Mouse (Mus musculus): ENCODE results near the gene Entpd2. TPM values are rescaled to one million over a fixed set of nuclear protein-coding genes. Genes with fewer than 3 reads are reported as not detected.
A peak's percentile ranks its signal among the peaks of the same experiment; 100 is the strongest.
"Not testable (repeated sequence)": the region's sequence is repeated elsewhere in the genome, so short reads cannot be mapped to it uniquely, and the experiment has no call there.

Entpd2 gene
- polyA plus RNA-seq, 1 experiment: 18.8 TPM

GRCm38 (mm10) chr2:25402377-25402971, 6.8 kb downstream of the Entpd2 start:
- Histone ChIP-seq H3K27ac (ENCODE audit: insufficient read depth, low read depth, low read length) (no peak overlapping the region), H3K4me1 (ENCODE audit: control insufficient read depth, insufficient read depth, low read length) (no peaks in the 10 kb centered on the region), H3K36me3 (ENCODE audit: control insufficient read depth, insufficient read depth, low read length) (no peaks in the 10 kb centered on the region), H3K4me3 (ENCODE audit: insufficient read depth, low read depth, low read length) (peak overlapping the region; percentile 67), H3K27me3 (replicated peaks; ENCODE audit: control insufficient read depth, insufficient read depth, low read length) (no peaks in the 10 kb centered on the region)
- DNase-seq: peak; percentile 87
- TF ChIP-seq POLR2A (IDR thresholded peaks at IDR 0.05; ENCODE audit: low read depth, low read length) (no peak), CTCF (conservative IDR thresholded peaks at IDR 0.05; ENCODE audit: insufficient read depth, insufficient read length, low read depth, low read length) (peak; percentile 82)
- WGBS: 1% methylated on average over 13 of the region's 13 CpGs

DNA sequence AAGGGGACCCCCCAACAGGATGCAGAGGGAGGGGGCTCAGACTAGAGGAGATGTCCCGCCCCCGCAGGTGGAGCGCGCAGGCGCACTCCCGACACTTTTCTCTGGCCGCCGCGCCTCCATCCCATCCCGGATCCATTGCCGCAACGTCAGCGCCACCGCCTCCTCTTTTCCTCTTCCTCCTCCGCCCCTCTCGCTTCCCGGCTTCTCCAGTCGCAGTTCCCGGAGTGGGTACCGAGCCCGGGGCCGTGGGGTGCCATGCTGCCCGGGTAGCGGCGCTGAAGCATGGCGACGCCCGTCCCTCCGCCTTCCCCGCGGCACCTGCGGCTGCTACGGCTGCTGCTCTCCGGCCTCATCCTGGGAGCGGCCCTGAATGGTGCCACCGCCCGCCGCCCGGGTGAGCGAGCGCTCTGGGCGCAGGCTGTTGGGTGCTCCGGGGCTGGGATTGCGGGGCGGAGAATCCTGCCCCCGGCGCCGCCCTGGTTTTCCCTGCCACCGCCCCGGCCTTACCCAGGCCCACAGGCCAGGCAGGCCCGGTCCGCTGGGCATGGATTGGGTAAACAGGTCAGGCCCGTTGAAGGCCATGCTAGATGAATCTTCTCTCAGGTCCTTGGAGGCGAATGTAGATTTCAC, 7.4 kb downstream of the Entpd2 start:
- H3K27me3 ChIP-seq (replicated peaks; ENCODE audit: control insufficient read depth, insufficient read depth, low read length): no peaks in the 10 kb centered on the region
- H3K27ac ChIP-seq (ENCODE audit: insufficient read depth, low read depth, low read length): no peak overlapping the region
- TF ChIP-seq CTCF (conservative IDR thresholded peaks at IDR 0.05; ENCODE audit: insufficient read depth, insufficient read length, low read depth, low read length) (no peak), POLR2A (IDR thresholded peaks at IDR 0.05; ENCODE audit: low read depth, low read length) (no peak)
- peak; percentile 82 for DNase-seq
- H3K4me1 ChIP-seq (ENCODE audit: control insufficient read depth, insufficient read depth, low read length): no peaks in the 10 kb centered on the region
- H3K4me3 ChIP-seq (ENCODE audit: insufficient read depth, low read depth, low read length): peak overlapping the region; percentile 67
- 1% methylated on average over 54 of the region's 54 CpGs for WGBS
- H3K36me3 ChIP-seq (ENCODE audit: control insufficient read depth, insufficient read depth, low read length): no peaks in the 10 kb centered on the region

DNA sequence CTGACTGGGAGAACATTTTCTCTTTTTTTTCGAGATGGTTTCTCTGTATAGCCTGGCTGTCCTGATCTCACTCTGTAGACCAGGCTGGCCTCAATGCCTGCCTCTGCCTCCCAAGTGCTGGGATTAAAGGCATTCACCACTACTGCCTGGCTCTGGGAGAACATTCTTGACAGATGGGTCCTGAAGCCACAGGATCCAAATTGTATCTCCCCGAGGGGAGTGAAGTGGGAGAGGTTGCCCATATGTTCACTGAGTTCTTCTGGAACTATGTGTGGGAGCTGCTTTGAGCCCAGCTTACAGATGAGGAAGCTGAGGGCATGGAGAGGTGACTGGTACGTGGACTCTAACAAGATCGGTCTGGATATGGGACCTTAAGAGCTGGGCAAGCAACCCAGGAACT, 8.3 kb downstream of the Entpd2 start:
- H3K4me3 ChIP-seq (ENCODE audit: insufficient read depth, low read depth, low read length): no peak overlapping the region; the same call in 1 of the 2 replicates
- no peak for DNase-seq
- WGBS: 80% methylated on average over 4 of the region's 4 CpGs
- H3K36me3 ChIP-seq (ENCODE audit: control insufficient read depth, insufficient read depth, low read length): no peaks in the 10 kb centered on the region
- no peak overlapping the region for H3K27ac ChIP-seq (ENCODE audit: insufficient read depth, low read depth, low read length)
- no peaks in the 10 kb centered on the region for H3K4me1 ChIP-seq (ENCODE audit: control insufficient read depth, insufficient read depth, low read length)
- H3K27me3 ChIP-seq (replicated peaks; ENCODE audit: control insufficient read depth, insufficient read depth, low read length): no peaks in the 10 kb centered on the region
- TF ChIP-seq POLR2A (IDR thresholded peaks at IDR 0.05; ENCODE audit: low read depth, low read length): no peak
- no peak for TF ChIP-seq CTCF (conservative IDR thresholded peaks at IDR 0.05; ENCODE audit: insufficient read depth, insufficient read length, low read depth, low read length)

DNA sequence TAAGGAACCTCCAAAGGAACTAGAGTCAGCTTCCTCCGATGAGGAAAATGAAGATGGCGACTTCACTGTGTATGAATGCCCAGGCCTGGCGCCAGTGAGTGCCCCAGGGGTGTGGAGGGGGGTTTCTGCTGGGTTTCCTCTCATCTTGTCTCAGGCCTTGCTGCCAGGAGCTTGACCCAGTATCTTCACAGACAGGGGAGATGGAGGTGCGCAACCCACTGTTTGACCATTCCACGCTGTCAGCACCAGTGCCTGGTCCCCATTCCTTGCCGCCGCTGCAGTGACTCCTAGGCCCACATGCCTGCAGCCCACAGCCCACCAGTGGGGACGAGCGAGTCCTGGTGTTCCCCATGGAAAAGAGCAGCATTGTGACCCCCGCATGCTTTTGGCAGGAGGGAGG, 13.2 kb downstream of the Entpd2 start:
- no peak for DNase-seq
- TF ChIP-seq POLR2A (IDR thresholded peaks at IDR 0.05; ENCODE audit: low read depth, low read length): no peak
- no peak for TF ChIP-seq CTCF (conservative IDR thresholded peaks at IDR 0.05; ENCODE audit: insufficient read depth, insufficient read length, low read depth, low read length)
- WGBS: 89% methylated on average over 10 of the region's 10 CpGs

GRCm38 (mm10) chr2:25413436-25413835, 17.8 kb downstream of the Entpd2 start:
- peak; percentile 15; the same call in 1 of the 2 replicates for TF ChIP-seq CTCF (conservative IDR thresholded peaks at IDR 0.05; ENCODE audit: insufficient read depth, insufficient read length, low read depth, low read length)
- not testable (repeated sequence) for H3K4me1 ChIP-seq (ENCODE audit: control insufficient read depth, insufficient read depth, low read length); H3K27ac ChIP-seq (ENCODE audit: insufficient read depth, low read depth, low read length); DNase-seq; H3K4me3 ChIP-seq (ENCODE audit: insufficient read depth, low read depth, low read length); H3K36me3 ChIP-seq (ENCODE audit: control insufficient read depth, insufficient read depth, low read length); H3K27me3 ChIP-seq (replicated peaks; ENCODE audit: control insufficient read depth, insufficient read depth, low read length)

More for the DNA sequence above, 13.2 kb downstream of the Entpd2 start:
- Histone ChIP-seq H3K4me3 (ENCODE audit: insufficient read depth, low read depth, low read length) (no peak overlapping the region), H3K27ac (ENCODE audit: insufficient read depth, low read depth, low read length) (no peak overlapping the region), H3K4me1 (ENCODE audit: control insufficient read depth, insufficient read depth, low read length) (no peaks in the 10 kb centered on the region), H3K27me3 (replicated peaks; ENCODE audit: control insufficient read depth, insufficient read depth, low read length) (no peaks in the 10 kb centered on the region), H3K36me3 (ENCODE audit: control insufficient read depth, insufficient read depth, low read length) (no peaks in the 10 kb centered on the region)

DNA sequence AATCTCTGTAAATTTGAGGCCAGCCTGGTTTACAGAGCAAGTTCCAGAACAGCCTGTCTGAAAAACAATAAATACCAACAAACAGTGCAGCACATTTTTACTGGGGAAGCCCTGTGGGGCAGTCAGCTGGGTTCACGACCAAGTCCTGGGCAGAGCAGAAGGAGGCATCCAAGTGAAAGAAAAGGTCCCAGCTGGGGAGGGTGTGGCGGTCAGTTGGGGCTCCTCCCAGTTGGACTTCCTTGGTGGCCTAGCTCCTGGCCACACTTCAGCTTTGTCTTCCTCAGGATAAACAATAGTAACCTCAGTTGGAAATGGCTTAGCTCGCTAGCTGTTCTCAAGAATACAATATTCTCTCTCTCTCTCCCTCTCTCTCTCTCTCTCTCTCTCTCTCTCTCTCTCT, 21.8 kb downstream of the Entpd2 start:
- WGBS: 45% methylated on average over 3 of the region's 3 CpGs
- no peak for DNase-seq
- H3K4me1 ChIP-seq (ENCODE audit: control insufficient read depth, insufficient read depth, low read length): no peaks in the 10 kb centered on the region
- H3K27me3 ChIP-seq (replicated peaks; ENCODE audit: control insufficient read depth, insufficient read depth, low read length): no peaks in the 10 kb centered on the region
- no peak overlapping the region for H3K27ac ChIP-seq (ENCODE audit: insufficient read depth, low read depth, low read length)
- no peaks in the 10 kb centered on the region for H3K36me3 ChIP-seq (ENCODE audit: control insufficient read depth, insufficient read depth, low read length)
- TF ChIP-seq POLR2A (IDR thresholded peaks at IDR 0.05; ENCODE audit: low read depth, low read length): no peak
- TF ChIP-seq CTCF (conservative IDR thresholded peaks at IDR 0.05; ENCODE audit: insufficient read depth, insufficient read length, low read depth, low read length): no peak
- no peak overlapping the region for H3K4me3 ChIP-seq (ENCODE audit: insufficient read depth, low read depth, low read length)

DNA sequence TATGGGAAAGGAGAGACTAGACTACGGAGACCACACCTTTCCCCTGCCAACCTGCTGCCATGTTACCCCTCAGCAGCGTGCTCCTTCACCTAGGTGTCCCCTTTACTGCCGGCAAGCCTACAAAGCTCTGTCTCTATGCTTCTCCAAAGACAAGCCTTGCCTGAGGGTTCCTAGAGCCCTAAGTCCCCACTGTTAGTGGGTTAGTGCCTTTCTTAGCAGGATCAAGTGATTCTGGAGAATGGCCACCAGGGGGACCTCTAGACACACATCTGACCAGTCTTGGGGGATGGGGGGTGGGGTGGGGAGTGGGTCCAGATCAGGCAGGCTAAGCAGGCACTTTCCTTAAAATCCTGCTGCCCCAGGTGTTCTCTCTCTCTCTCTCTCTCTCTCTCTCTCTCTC, 26.2 kb downstream of the Entpd2 start:
- TF ChIP-seq POLR2A (IDR thresholded peaks at IDR 0.05; ENCODE audit: low read depth, low read length) (no peak), CTCF (conservative IDR thresholded peaks at IDR 0.05; ENCODE audit: insufficient read depth, insufficient read length, low read depth, low read length) (peak; percentile 62)
- no peaks in the 10 kb centered on the region for H3K36me3 ChIP-seq (ENCODE audit: control insufficient read depth, insufficient read depth, low read length)
- H3K4me3 ChIP-seq (ENCODE audit: insufficient read depth, low read depth, low read length): no peak overlapping the region
- H3K4me1 ChIP-seq (ENCODE audit: control insufficient read depth, insufficient read depth, low read length): no peaks in the 10 kb centered on the region
- H3K27me3 ChIP-seq (replicated peaks; ENCODE audit: control insufficient read depth, insufficient read depth, low read length): no peaks in the 10 kb centered on the region
- WGBS: 25% methylated on average over 3 of the region's 3 CpGs
- peak; percentile 56 for DNase-seq
- H3K27ac ChIP-seq (ENCODE audit: insufficient read depth, low read depth, low read length): no peak overlapping the region

Measured in kidney, adult 2 months (tissue).